Mouse (Mus musculus): ENCODE results near the gene Zdhhc5.
"Not testable (repeated sequence)": the region's sequence is repeated elsewhere in the genome, so short reads cannot be mapped to it uniquely, and the experiment has no call there.

The Zdhhc5 gene

GRCm38 (mm10) chr2:84690050-84690449 lies 24.9 kb downstream of the Zdhhc5 start:
- no peak for DNase-seq

GRCm38 (mm10) chr2:84688080-84688844 lies 26.7 kb downstream of the Zdhhc5 start:
- DNase-seq = no peak

- no peak for DNase-seq
Measured at GRCm38 (mm10) chr2:84682605-84683183, 32.3 kb downstream of the Zdhhc5 start.

- no peak for DNase-seq
Measured at GRCm38 (mm10) chr2:84679016-84679415, 36.0 kb downstream of the Zdhhc5 start, which contains the start of gene Tmx2. TSS of gene Tmx2 (minus strand) at chr2:84679140.

- DNase-seq = peak; percentile 95
Measured at GRCm38 (mm10) chr2:84677968-84678880, 36.8 kb downstream of the Zdhhc5 start, which contains the start of the genes Gm28635 and Med19. TSS of gene Gm28635 (minus strand) at chr2:84678041. TSS of gene Med19 (plus strand) at chr2:84678402.

- no peak for DNase-seq
Measured at GRCm38 (mm10) chr2:84677270-84677967, 37.6 kb downstream of the Zdhhc5 start.

- not testable (repeated sequence) for DNase-seq
Measured at GRCm38 (mm10) chr2:84671535-84671934, 43.4 kb downstream of the Zdhhc5 start.

- peak; percentile 92 for DNase-seq
Measured at GRCm38 (mm10) chr2:84670569-84670933, 44.4 kb downstream of the Zdhhc5 start, which contains the start of gene Selenoh. TSS of gene Selenoh (minus strand) at chr2:84670770.

- peak; percentile 60 for DNase-seq
Measured at GRCm38 (mm10) chr2:84669828-84670568, 45.0 kb downstream of the Zdhhc5 start.

- DNase-seq = peak; percentile 43
Measured at GRCm38 (mm10) chr2:84666081-84666480, 48.9 kb downstream of the Zdhhc5 start.

GRCm38 (mm10) chr2:84662866-84663265 lies 52.1 kb downstream of the Zdhhc5 start:
- peak; percentile 73 for DNase-seq

- peak; percentile 68 for DNase-seq
Measured at GRCm38 (mm10) chr2:84660253-84660652, 54.7 kb downstream of the Zdhhc5 start.

- no peak for DNase-seq
Measured at GRCm38 (mm10) chr2:84658806-84659205, 56.2 kb downstream of the Zdhhc5 start, which contains the start of gene Btbd18. TSS of gene Btbd18 (plus strand) at chr2:84659079.

GRCm38 (mm10) chr2:84655864-84656263 lies 59.1 kb downstream of the Zdhhc5 start:
- DNase-seq = no peak

GRCm38 (mm10) chr2:84653354-84653753 lies 61.6 kb downstream of the Zdhhc5 start:
- no peak for DNase-seq

GRCm38 (mm10) chr2:84650464-84651195 lies 64.3 kb downstream of the Zdhhc5 start, which contains the start of gene Ctnnd1:
TSS of gene Ctnnd1 (minus strand) at chr2:84650765.
- peak; percentile 90 for DNase-seq

GRCm38 (mm10) chr2:84649674-84650073 lies 65.3 kb downstream of the Zdhhc5 start:
- DNase-seq = peak; percentile 36

- no peak for DNase-seq
Measured at GRCm38 (mm10) chr2:84648369-84648768, 66.6 kb downstream of the Zdhhc5 start.

- DNase-seq = no peak
Measured at GRCm38 (mm10) chr2:84647051-84647568, 67.9 kb downstream of the Zdhhc5 start.

- no peak for DNase-seq
Measured at GRCm38 (mm10) chr2:84646138-84646537, 68.8 kb downstream of the Zdhhc5 start.

All from kidney, postnatal 10 days (tissue).